Mouse (Mus musculus): ENCODE results near the gene Ms4a18.

GRCm38 (mm10) chr19:10979184-10980168 is 38.4 kb downstream of the Ms4a18 start:
- no peak for TF ChIP-seq POLR2A (IDR thresholded peaks at IDR 0.05; ENCODE audit: borderline replicate concordance, extremely low read depth, low read depth, low read length)
- peak; percentile 72 for TF ChIP-seq CTCF (IDR thresholded peaks at IDR 0.05; ENCODE audit: insufficient read depth, low read length)

Measured in lung, adult 2 months (tissue).